Mouse (Mus musculus): ENCODE results near the gene Tes3-ps. TPM values are rescaled to one million over a fixed set of nuclear protein-coding genes. Genes with fewer than 3 reads are reported as not detected.

Gene Tes3-ps
- total RNA-seq (2012; rRNA removed) = 0.26 and 0.31 TPM in 2 replicates
- polyA plus RNA-seq (2012; ENCODE audit: insufficient read depth in 1 of 2, insufficient read length in 2 of 2, low read depth in 1 of 2, low replicate concordance in 2 of 2, missing spikeins in 1 of 2) = under 1 TPM in 1 of 2 experiments, not detected in 1; 0.68 TPM

- peak; percentile 18 for DNase-seq (ENCODE audit: low read depth, low spot score)
- no peak for TF ChIP-seq EP300 (IDR thresholded peaks at IDR 0.05; ENCODE audit: low read depth in 1 of 2, low read length in 2 of 2)
- TF ChIP-seq MXI1 (IDR thresholded peaks at IDR 0.05; ENCODE audit: low read depth, low read length) = no peak
- TF ChIP-seq E2F4 (IDR thresholded peaks at IDR 0.05; ENCODE audit: borderline replicate concordance, low read depth, low read length) = no peak
- TF ChIP-seq GATA1 (IDR thresholded peaks at IDR 0.05; ENCODE audit: low read depth, low read length) = no peak
- no peak for TF ChIP-seq CHD2 (IDR thresholded peaks at IDR 0.05; ENCODE audit: low read length)
- no peak for TF ChIP-seq MAZ (IDR thresholded peaks at IDR 0.05; ENCODE audit: low read depth, low read length)
- H3K4me3 ChIP-seq (ENCODE audit: control insufficient read depth in 1 of 2, insufficient read depth in 1 of 2, low read depth in 2 of 2, low read length in 2 of 2) = no peak within 1 kb of the TSS
- H3K36me3 ChIP-seq (ENCODE audit: control insufficient read depth in 1 of 2, insufficient read depth in 2 of 2, low read length in 2 of 2) = no peaks in the 10 kb centered on the region
- no peaks in the 10 kb centered on the region for H3K4me1 ChIP-seq (ENCODE audit: control insufficient read depth in 1 of 2, insufficient read depth in 2 of 2, low read length in 2 of 2)
- no peak within 1 kb of the TSS for H3K27ac ChIP-seq (ENCODE audit: control insufficient read depth, low read depth, low read length)
- no peaks in the 10 kb centered on the region for H3K27me3 ChIP-seq (ENCODE audit: control insufficient read depth in 1 of 2, insufficient read depth in 2 of 2, low read length in 2 of 2)
- H3K9me3 ChIP-seq (replicated peaks; ENCODE audit: insufficient read depth, low read length) = no peaks in the 10 kb centered on the region
- no peak within 1 kb of the TSS for H3K9ac ChIP-seq (ENCODE audit: control insufficient read depth, low read depth, low read length, poor library complexity, severe bottlenecking)
- H3K79me2 ChIP-seq (ENCODE audit: control insufficient read depth, insufficient read depth, low read length, poor library complexity) = no peaks in the 10 kb centered on the region
Observed at GRCm38 (mm10) chr13:49492376-49493368, at the start of gene Tes3-ps. Gene Tes3-ps (plus strand): TSS chr13:49493318.

DNA sequence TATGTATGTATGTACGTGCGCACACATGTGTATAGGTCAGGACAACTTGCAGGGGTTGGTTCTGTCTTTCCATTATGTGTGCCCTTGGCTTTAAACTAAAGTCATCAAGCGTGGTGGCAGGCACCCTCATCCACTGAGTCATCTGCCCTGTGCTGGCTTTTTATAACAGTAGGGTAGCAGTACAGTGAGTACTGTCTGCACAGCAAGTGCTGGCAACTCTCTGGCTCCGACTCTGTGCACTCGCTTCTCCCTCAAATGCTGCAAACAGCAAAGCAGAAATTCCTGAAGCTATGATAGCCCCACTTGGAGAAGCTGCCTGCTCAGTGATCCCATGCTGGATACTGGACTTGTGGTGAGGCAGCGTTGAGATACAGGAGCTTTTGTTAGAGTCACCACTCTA, 48.7 kb upstream of the Tes3-ps start:
- H3K27ac ChIP-seq (ENCODE audit: control insufficient read depth, low read depth, low read length) = no peak overlapping the region
- no peaks in the 10 kb centered on the region; a peak in 1 of 4 replicates for H3K36me3 ChIP-seq (ENCODE audit: control insufficient read depth in 1 of 2, insufficient read depth in 2 of 2, low read length in 2 of 2)
- H3K4me3 ChIP-seq (ENCODE audit: control insufficient read depth in 1 of 2, insufficient read depth in 1 of 2, low read depth in 2 of 2, low read length in 2 of 2) = no peak overlapping the region
- no peaks in the 10 kb centered on the region for H3K9me3 ChIP-seq (replicated peaks; ENCODE audit: insufficient read depth, low read length)
- no peaks in the 10 kb centered on the region for H3K4me1 ChIP-seq (ENCODE audit: control insufficient read depth in 1 of 2, insufficient read depth in 2 of 2, low read length in 2 of 2)
- no peaks in the 10 kb centered on the region for H3K79me2 ChIP-seq (ENCODE audit: control insufficient read depth, insufficient read depth, low read length, poor library complexity)
- H3K27me3 ChIP-seq (ENCODE audit: control insufficient read depth in 1 of 2, insufficient read depth in 2 of 2, low read length in 2 of 2) = no peaks in the 10 kb centered on the region
- DNase-seq (ENCODE audit: low read depth, low spot score) = no peak
- TF ChIP-seq POLR2A (IDR thresholded peaks at IDR 0.05; ENCODE audit: control insufficient read depth in 1 of 2, insufficient read depth in 1 of 2, low read depth in 1 of 2, low read length in 2 of 2, poor library complexity in 1 of 2) = no peak
- no peak for TF ChIP-seq MAFK (IDR thresholded peaks at IDR 0.05; ENCODE audit: borderline replicate concordance, low read depth, low read length)
- no peak for TF ChIP-seq CHD2 (IDR thresholded peaks at IDR 0.05; ENCODE audit: low read length)
- no peak for TF ChIP-seq MXI1 (IDR thresholded peaks at IDR 0.05; ENCODE audit: low read depth, low read length)
- no peak for TF ChIP-seq HCFC1 (IDR thresholded peaks at IDR 0.05; ENCODE audit: low read depth, low read length)
- TF ChIP-seq RCOR1 (IDR thresholded peaks at IDR 0.05; ENCODE audit: low read depth, low read length) = no peak
- TF ChIP-seq MAZ (IDR thresholded peaks at IDR 0.05; ENCODE audit: low read depth, low read length) = no peak
- no peak for TF ChIP-seq GABPA (IDR thresholded peaks at IDR 0.05; ENCODE audit: low read depth, low read length)
- TF ChIP-seq ELF1 (IDR thresholded peaks at IDR 0.05; ENCODE audit: low read depth, low read length) = no peak
- no peak for TF ChIP-seq E2F4 (IDR thresholded peaks at IDR 0.05; ENCODE audit: borderline replicate concordance, low read depth, low read length)
- no peak for TF ChIP-seq KAT2A (conservative IDR thresholded peaks at IDR 0.05; ENCODE audit: low read depth, low read length)
- no peak for TF ChIP-seq TBP (IDR thresholded peaks at IDR 0.05; ENCODE audit: low read depth, low read length)
- TF ChIP-seq EP300 (IDR thresholded peaks at IDR 0.05; ENCODE audit: low read depth in 1 of 2, low read length in 2 of 2) = no peak
- TF ChIP-seq NELFE (IDR thresholded peaks at IDR 0.05; ENCODE audit: low read depth, low read length) = no peak
- no peak for TF ChIP-seq ZC3H11A (IDR thresholded peaks at IDR 0.05; ENCODE audit: low read depth, low read length)
- no peak for TF ChIP-seq UBTF (IDR thresholded peaks at IDR 0.05; ENCODE audit: borderline replicate concordance, insufficient read depth, low read depth, low read length)
- no peak for TF ChIP-seq JUND (IDR thresholded peaks at IDR 0.05; ENCODE audit: low read depth, low read length)
- no peak for TF ChIP-seq ZKSCAN1 (IDR thresholded peaks at IDR 0.05; ENCODE audit: low read depth, low read length)
- TF ChIP-seq SMC3 (IDR thresholded peaks at IDR 0.05; ENCODE audit: low read depth, low read length) = no peak
- no peak overlapping the region for H3K9ac ChIP-seq (ENCODE audit: control insufficient read depth, low read depth, low read length, poor library complexity, severe bottlenecking)
